Mouse (Mus musculus): ENCODE data around the gene Gm3676. TPM values are rescaled to one million over a fixed set of nuclear protein-coding genes. Genes with fewer than 3 reads are reported as not detected.
"Not testable (repeated sequence)": the region's sequence is repeated elsewhere in the genome, so short reads cannot be mapped to it uniquely, and the experiment has no call there.

The Gm3676 gene
- total RNA-seq (2021), result not detected

- intact Hi-C loops (cut with DNase I); DNase-seq: not testable (repeated sequence)
Observed at GRCm38 (mm10) chr14:41646387-41646786, at the start of gene Gm3676. Gene Gm3676 (minus strand): TSS chr14:41646487.

GRCm38 (mm10) chr14:41648176-41648575, 1.9 kb upstream of the Gm3676 start:
- DNase-seq; intact Hi-C loops (cut with DNase I): not testable (repeated sequence)

GRCm38 (mm10) chr14:41630144-41630543, 16.1 kb downstream of the Gm3676 start:
- intact Hi-C loops (cut with DNase I); DNase-seq: not testable (repeated sequence)

GRCm38 (mm10) chr14:41624512-41624911, 21.8 kb downstream of the Gm3676 start, which contains the start of gene Gm3072:
Gene Gm3072 (minus strand): TSS chr14:41624612.
- DNase-seq; intact Hi-C loops (cut with DNase I): not testable (repeated sequence)

- intact Hi-C loops (cut with DNase I); DNase-seq: not testable (repeated sequence)
Observed at GRCm38 (mm10) chr14:41622535-41622934, 23.8 kb downstream of the Gm3676 start.

- intact Hi-C loops (cut with DNase I), result not testable (repeated sequence)
- peak in 1 of 2 experiments; percentile 13 for DNase-seq
Observed at GRCm38 (mm10) chr14:41610690-41611089, 35.6 kb downstream of the Gm3676 start.

- DNase-seq; intact Hi-C loops (cut with DNase I): not testable (repeated sequence)
Observed at GRCm38 (mm10) chr14:41600935-41601334, 45.4 kb downstream of the Gm3676 start.

Other genes starting within 250 kb of the Gm3676 start
- gene Gm6482, start 238.2 kb downstream of the Gm3676 start, total RNA-seq (2021), result not detected
- gene Gm7954, start 193.0 kb downstream of the Gm3676 start, total RNA-seq (2021), result not detected
- not detected for gene Gm3486, start 157.0 kb downstream of the Gm3676 start, total RNA-seq (2021)
- not detected for gene Gm7970, start 90.9 kb downstream of the Gm3676 start, total RNA-seq (2021)
- gene 1700049E17Rik2, start 73.3 kb downstream of the Gm3676 start, total RNA-seq (2021), result not detected
- gene Gm3072, start 21.9 kb downstream of the Gm3676 start, total RNA-seq (2021), result not detected
- gene Gm8068, start 55.4 kb upstream of the Gm3676 start, total RNA-seq (2021), result not detected
- not detected for gene Gm7929, start 104.1 kb upstream of the Gm3676 start, total RNA-seq (2021)
- gene Gm47189, start 126.0 kb upstream of the Gm3676 start, total RNA-seq (2021), result not detected

All from heart, postnatal 36 days (tissue).